In genomic region chr12:93152618-93153245, GRCm38 (mm10) we compare ENCODE assay signal across 8 mouse cellular contexts.
A peak's percentile ranks its signal among the peaks of the same experiment; 100 is the strongest.
DNase-seq lines count a peak whose midpoint lies in the region; ATAC-seq and TF ChIP-seq lines count a peak whose summit lies in the region.

No protein-coding gene starts in this region.

- no peak for TF ChIP-seq POLR2A in cortical plate, adult 2 months (IDR thresholded peaks at IDR 0.05; ENCODE audit: extremely low read depth, insufficient read depth, low read length)
- TF ChIP-seq POLR2A in limb, embryonic 14.5 days (IDR thresholded peaks at IDR 0.05; ENCODE audit: borderline replicate concordance, extremely low read depth, insufficient read depth, insufficient read length), result no peak

- H3K27ac ChIP-seq in kidney, embryonic 16.5 days (ENCODE audit: low read length), result no peak overlapping the region
- H3K27ac ChIP-seq in cortical plate, adult 2 months (ENCODE audit: insufficient read depth, low read length), result no peak overlapping the region
- no peak overlapping the region for H3K27ac ChIP-seq in hindbrain, postnatal 0 days
- H3K27ac ChIP-seq in limb, embryonic 14.5 days (replicated peaks; ENCODE audit: low read depth, low read length), result no peak overlapping the region

- no peak overlapping the region for H3K4me2 ChIP-seq in kidney, embryonic 16.5 days (replicated peaks; ENCODE audit: low read depth, low read length)
- H3K4me2 ChIP-seq in hindbrain, postnatal 0 days (ENCODE audit: low read depth, low read length), result no peak overlapping the region
- no peak overlapping the region for H3K4me2 ChIP-seq in limb, embryonic 14.5 days (replicated peaks; ENCODE audit: low read depth, low read length, severe bottlenecking)

- no peaks in the 10 kb centered on the region for H3K27me3 ChIP-seq in kidney, embryonic 16.5 days (ENCODE audit: insufficient read depth, low read length)
- no peaks in the 10 kb centered on the region for H3K27me3 ChIP-seq in hindbrain, postnatal 0 days (ENCODE audit: insufficient read depth, low read length)
- no peaks in the 10 kb centered on the region for H3K27me3 ChIP-seq in limb, embryonic 14.5 days (ENCODE audit: control insufficient read depth, insufficient read depth, low read length)

- H3K36me3 ChIP-seq in kidney, embryonic 16.5 days (ENCODE audit: insufficient read depth, low read length), result no peaks in the 10 kb centered on the region
- no peaks in the 10 kb centered on the region for H3K36me3 ChIP-seq in hindbrain, postnatal 0 days (ENCODE audit: insufficient read depth, low read length)
- H3K36me3 ChIP-seq in limb, embryonic 14.5 days (ENCODE audit: control insufficient read depth, insufficient read depth, low read length), result no peaks in the 10 kb centered on the region

- WGBS in kidney, embryonic 16.5 days, result 47% methylated on average over 6 of the region's 6 CpGs
- 45% methylated on average over 6 of the region's 6 CpGs for WGBS in hindbrain, postnatal 0 days
- WGBS in limb, embryonic 14.5 days, result 40% methylated on average over 6 of the region's 6 CpGs

- no peaks in the 10 kb centered on the region for H3K9me3 ChIP-seq in kidney, embryonic 16.5 days (ENCODE audit: low read length)
- no peaks in the 10 kb centered on the region for H3K9me3 ChIP-seq in hindbrain, postnatal 0 days (ENCODE audit: low read length)
- no peaks in the 10 kb centered on the region for H3K9me3 ChIP-seq in limb, embryonic 14.5 days (ENCODE audit: control insufficient read depth, low read length)

- peak; percentile 56 for TF ChIP-seq CTCF in cortical plate, adult 2 months (IDR thresholded peaks at IDR 0.05; ENCODE audit: extremely low read depth, insufficient read depth, low read length)
- TF ChIP-seq CTCF in hindbrain, postnatal 0 days (IDR thresholded peaks at IDR 0.05; ENCODE audit: low read depth), result peak; percentile 73

- no peaks in the 10 kb centered on the region for H3K4me1 ChIP-seq in kidney, embryonic 16.5 days (ENCODE audit: insufficient read depth, low read length)
- H3K4me1 ChIP-seq in cortical plate, adult 2 months (ENCODE audit: control insufficient read depth, insufficient read depth, low read length), result no peaks in the 10 kb centered on the region
- H3K4me1 ChIP-seq in hindbrain, postnatal 0 days (ENCODE audit: insufficient read depth, low read length), result no peaks in the 10 kb centered on the region
- peaks cover 11% of the 10 kb centered on the region; the same call in 1 of the 2 replicates for H3K4me1 ChIP-seq in limb, embryonic 14.5 days (ENCODE audit: control insufficient read depth, insufficient read depth, low read length)

- H3K4me3 ChIP-seq in kidney, embryonic 16.5 days (ENCODE audit: low read length), result no peak overlapping the region
- H3K4me3 ChIP-seq in cortical plate, adult 2 months (ENCODE audit: insufficient read depth, low read length), result no peak overlapping the region
- H3K4me3 ChIP-seq in hindbrain, postnatal 0 days (ENCODE audit: low read length), result no peak overlapping the region
- no peak overlapping the region for H3K4me3 ChIP-seq in limb, embryonic 14.5 days (replicated peaks; ENCODE audit: low read length)

- H3K9ac ChIP-seq in kidney, embryonic 16.5 days (replicated peaks; ENCODE audit: low read length), result no peak overlapping the region
- no peak overlapping the region for H3K9ac ChIP-seq in hindbrain, postnatal 0 days (replicated peaks; ENCODE audit: low read length)
- no peak overlapping the region for H3K9ac ChIP-seq in limb, embryonic 14.5 days (ENCODE audit: low read depth, low read length, severe bottlenecking)

- ATAC-seq in kidney, embryonic 16.5 days (ENCODE audit: low FRiP score, low TSS enrichment), result no peak
- ATAC-seq in hindbrain, postnatal 0 days, result peak; percentile 35; the same call in 1 of the 2 replicates
- ATAC-seq in limb, embryonic 14.5 days (ENCODE audit: low FRiP score, low read depth), result no peak
- ATAC-seq in monocyte, adult 5-6 weeks (replicated peaks; ENCODE audit: insufficient number of reproducible peaks, low FRiP score, low TSS enrichment, poor library complexity, severe bottlenecking), result no peak

- DNase-seq in kidney, adult 18-20 months, result peak; percentile 44
- DNase-seq in Muller cell, postnatal 12 days (ENCODE audit: inconsistent ontology term), result peak; percentile 63
- DNase-seq in hindbrain, postnatal 0 days (ENCODE audit: low spot score), result peak; percentile 57
- DNase-seq in limb, embryonic 14.5 days (ENCODE audit: low spot score), result peak; percentile 51
- peak; percentile 43 for DNase-seq in right cerebral cortex, adult 18-20 months
